Mouse (Mus musculus) hindbrain, embryonic 16.5 days (tissue): ENCODE data around the gene Anpep. TPM values are rescaled to one million over a fixed set of nuclear protein-coding genes. Genes with fewer than 3 reads are reported as not detected.
"Not testable (repeated sequence)": the region's sequence is repeated elsewhere in the genome, so short reads cannot be mapped to it uniquely, and the experiment has no call there.

Source experiments
- ATAC-seq: fragments of 200-750 bp; cut with Nextera tagmentation; 2 replicates; pipeline ENCODE4 v1.8.0; 2017; ENCODE audit warnings: moderate TSS enrichment, moderate library complexity
- H3K27ac ChIP-seq: fragments of 300-500 bp; sonication (generic); 2 replicates; pipeline ENCODE4 v1.5.1; 2014; ENCODE audit warnings: low read depth, mild to moderate bottlenecking, control low read depth, low read length, moderate library complexity
- H3K27me3 ChIP-seq: fragments of 300-500 bp; sonication (generic); replicated peaks from 2 replicates; pipeline ENCODE4 v1.6.1; 2014; ENCODE audit warnings: low read length; ENCODE audit not compliant: control insufficient read depth, insufficient read depth
- H3K36me3 ChIP-seq: fragments of 300-500 bp; sonication (generic); 2 replicates; pipeline ENCODE4 v1.6.1; 2014; ENCODE audit warnings: mild to moderate bottlenecking, low read length, moderate library complexity, mixed read lengths; ENCODE audit not compliant: control insufficient read depth, insufficient read depth
- H3K4me1 ChIP-seq: fragments of 300-500 bp; sonication (generic); 2 replicates; pipeline ENCODE4 v1.6.1; 2014; ENCODE audit warnings: low read depth, low read length; ENCODE audit not compliant: control insufficient read depth, insufficient read depth
- H3K4me2 ChIP-seq: fragments of 300-500 bp; sonication (generic); 2 replicates; pipeline ENCODE4 v1.6.1; 2014; ENCODE audit warnings: mild to moderate bottlenecking, low read length, control low read depth, moderate library complexity
- H3K4me3 ChIP-seq: fragments of 300-500 bp; sonication (generic); 2 replicates; pipeline ENCODE4 v1.5.1; 2014; ENCODE audit warnings: mild to moderate bottlenecking, low read length, control low read depth, moderate library complexity
- H3K9ac ChIP-seq: fragments of 300-500 bp; sonication (generic); 2 replicates; pipeline ENCODE4 v1.6.1; 2014; ENCODE audit warnings: low read depth, mild to moderate bottlenecking, control low read depth, low read length, moderate library complexity
- H3K9me3 ChIP-seq: fragments of 300-500 bp; sonication (generic); 2 replicates; pipeline ENCODE4 v1.6.1; 2014; ENCODE audit warnings: mild to moderate bottlenecking, low read length, moderate library complexity; ENCODE audit not compliant: control insufficient read depth
- WGBS: fragments of 180-500 bp; shearing (Covaris S2); extraction: QIAGEN DNeasy Blood & Tissue Kit; methylation state at CpG from one replicate; pipeline ENCODE4 v1.1.7; 2014; 5-methylcytosine and 5-hydroxymethylcytosine counted together
- polyA plus RNA-seq: library from polyadenylated mRNA; unstranded; fragments of >200 nt; fragmentation: Nextera tagmentation; extraction: Ambion mirVana; gene quantifications from 2 replicates; pipeline ENCODE4 v1.2.1, GENCODE M21; 2015

Gene Anpep
- polyA plus RNA-seq, 1 experiment from 2014 or later: 4.3 TPM

DNA sequence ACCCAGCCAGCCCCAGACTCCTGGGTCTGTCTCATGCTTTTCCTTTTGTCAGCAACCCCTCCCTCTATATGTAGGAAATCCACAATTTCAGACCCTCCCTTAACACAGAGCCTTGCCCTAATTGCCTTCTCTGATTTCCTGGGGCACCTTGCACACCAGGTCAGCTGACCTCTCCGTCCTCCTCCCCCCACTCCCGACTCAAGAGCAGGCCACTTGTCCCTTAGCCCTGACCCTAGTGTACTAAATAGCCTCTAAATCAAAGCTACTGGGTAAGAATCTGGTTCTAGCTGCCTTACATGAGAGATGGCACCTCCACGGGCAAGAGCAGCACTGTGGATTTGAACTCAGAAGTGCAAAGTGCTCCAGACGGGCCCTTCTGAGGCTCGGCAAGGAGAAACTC, 58.8 kb downstream of the Anpep start:
- Histone ChIP-seq H3K4me3 (no peak overlapping the region), H3K27ac (no peak overlapping the region), H3K4me1 (no peaks in the 10 kb centered on the region), H3K36me3 (no peaks in the 10 kb centered on the region), H3K27me3 (no peaks in the 10 kb centered on the region), H3K4me2 (no peak overlapping the region), H3K9me3 (no peaks in the 10 kb centered on the region), H3K9ac (no peak overlapping the region)
- 72% methylated on average over 5 of the region's 5 CpGs for WGBS
- ATAC-seq: no peak

DNA sequence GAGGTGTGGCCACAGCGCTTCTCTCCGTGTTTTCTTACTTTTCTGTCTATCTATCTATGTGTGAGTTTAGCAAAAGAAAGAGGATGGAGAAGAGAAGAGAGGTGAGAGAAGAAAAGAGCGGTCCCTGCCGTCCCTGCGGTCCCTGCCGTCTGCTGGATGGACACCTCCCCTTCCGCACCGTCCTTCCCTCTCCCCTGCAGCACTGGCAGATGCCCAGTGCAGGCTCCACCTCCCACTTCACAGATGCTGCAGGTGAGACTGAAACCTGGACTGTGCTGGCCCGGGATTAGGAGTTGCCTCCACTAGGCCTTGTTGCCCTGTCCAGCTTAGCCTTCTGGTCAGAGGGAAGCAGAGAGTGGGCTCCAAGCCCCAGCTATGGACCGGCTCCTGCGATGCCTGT, 59.5 kb downstream of the Anpep start:
- Histone ChIP-seq H3K36me3 (no peaks in the 10 kb centered on the region), H3K27ac (no peak overlapping the region), H3K4me3 (no peak overlapping the region), H3K9ac (no peak overlapping the region), H3K4me2 (no peak overlapping the region), H3K27me3 (no peaks in the 10 kb centered on the region), H3K4me1 (no peaks in the 10 kb centered on the region), H3K9me3 (no peaks in the 10 kb centered on the region)
- no peak for ATAC-seq
- 76% methylated on average over 11 of the region's 11 CpGs for WGBS

DNA sequence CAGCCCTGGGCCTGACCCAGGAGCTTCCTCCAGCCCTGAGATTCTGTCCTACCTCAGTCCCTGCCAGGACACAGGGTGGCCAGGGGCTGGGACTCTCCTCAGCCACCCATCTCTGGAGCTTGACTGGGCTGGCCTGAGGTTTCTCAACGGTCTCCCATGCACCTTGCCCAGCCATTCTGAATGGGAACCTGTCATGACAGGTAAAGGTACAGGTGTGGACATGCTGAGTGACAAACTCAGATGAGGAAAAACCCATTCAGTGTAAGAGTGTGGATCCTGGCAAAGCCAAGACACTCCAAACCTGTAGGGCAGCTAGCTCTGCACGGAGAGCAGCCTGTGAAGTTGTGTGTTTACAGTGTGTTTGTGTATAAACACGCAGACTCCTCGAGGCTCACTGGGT, 60.5 kb downstream of the Anpep start:
- Histone ChIP-seq H3K36me3 (no peaks in the 10 kb centered on the region), H3K9ac (no peak overlapping the region), H3K4me1 (no peaks in the 10 kb centered on the region), H3K4me2 (no peak overlapping the region), H3K27ac (no peak overlapping the region), H3K4me3 (no peak overlapping the region), H3K9me3 (no peaks in the 10 kb centered on the region), H3K27me3 (no peaks in the 10 kb centered on the region)
- ATAC-seq: no peak
- WGBS: 91% methylated on average over 4 of the region's 4 CpGs

GRCm38 (mm10) chr7:79799506-79799905, 61.4 kb downstream of the Anpep start:
- H3K27ac ChIP-seq: no peak overlapping the region
- WGBS: 75% methylated on average over 6 of the region's 6 CpGs
- no peaks in the 10 kb centered on the region for H3K36me3 ChIP-seq
- no peaks in the 10 kb centered on the region for H3K4me1 ChIP-seq
- no peaks in the 10 kb centered on the region for H3K9me3 ChIP-seq
- no peak overlapping the region for H3K9ac ChIP-seq
- ATAC-seq: 0 out of 2 replicates have a peak, but pooled peaks have one; percentile 29
- H3K27me3 ChIP-seq: no peaks in the 10 kb centered on the region; the same call in 1 of the 2 replicates
- H3K4me3 ChIP-seq: no peak overlapping the region
- no peak overlapping the region for H3K4me2 ChIP-seq

DNA sequence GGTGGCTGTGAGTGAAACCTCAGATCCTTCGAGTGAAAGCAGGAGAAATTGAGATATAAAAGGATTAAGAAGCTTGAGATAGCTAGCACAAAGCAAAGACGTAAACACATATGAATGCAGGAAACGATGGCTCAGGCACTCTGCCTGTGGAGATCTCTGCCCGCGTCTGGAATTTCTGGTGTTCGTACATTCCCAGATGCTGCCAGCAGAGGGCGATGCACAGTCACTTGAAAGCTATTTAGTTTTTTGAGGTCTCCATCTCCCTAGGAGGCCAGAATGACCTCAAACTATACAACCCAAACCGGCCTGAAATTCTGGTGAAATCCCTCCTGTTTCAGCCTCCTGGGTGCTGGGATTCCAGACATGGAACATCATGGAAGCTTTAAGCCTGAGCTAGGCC, 61.8 kb downstream of the Anpep start:
- no peaks in the 10 kb centered on the region for H3K9me3 ChIP-seq
- no peaks in the 10 kb centered on the region for H3K36me3 ChIP-seq
- 4% methylated on average over 8 of the region's 8 CpGs for WGBS
- H3K27me3 ChIP-seq: peaks cover under 1% of the 10 kb centered on the region
- no peak overlapping the region for H3K9ac ChIP-seq
- H3K27ac ChIP-seq: no peak overlapping the region
- no peak overlapping the region for H3K4me2 ChIP-seq
- no peak overlapping the region for H3K4me3 ChIP-seq
- ATAC-seq: no peak
- H3K4me1 ChIP-seq: no peaks in the 10 kb centered on the region

DNA sequence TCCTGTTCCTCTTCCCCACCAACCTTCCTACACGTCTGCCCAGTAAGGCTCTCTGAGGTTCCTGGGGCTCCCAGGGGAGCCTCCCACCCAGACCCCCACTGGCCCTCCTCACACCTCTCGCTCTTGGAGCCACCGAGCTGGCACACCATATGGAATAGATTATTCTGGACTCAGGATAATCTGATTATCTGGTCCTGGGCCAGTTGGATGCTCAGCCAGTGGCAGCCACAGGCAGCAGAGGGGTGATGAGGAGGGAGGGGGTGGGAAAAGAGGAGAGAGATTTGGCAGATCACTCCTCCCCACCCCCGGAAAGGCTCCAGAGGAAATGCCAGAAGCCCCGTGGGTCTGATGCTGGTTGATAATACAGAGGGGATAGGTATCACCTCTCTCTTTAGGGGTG, 62.3 kb downstream of the Anpep start:
- H3K9ac ChIP-seq: no peak overlapping the region
- H3K4me2 ChIP-seq: no peak overlapping the region
- no peaks in the 10 kb centered on the region for H3K36me3 ChIP-seq
- peaks cover 5% of the 10 kb centered on the region for H3K27me3 ChIP-seq
- no peak overlapping the region for H3K4me3 ChIP-seq
- H3K9me3 ChIP-seq: no peaks in the 10 kb centered on the region
- ATAC-seq: no peak
- 38% methylated on average over 5 of the region's 5 CpGs for WGBS
- H3K27ac ChIP-seq: no peak overlapping the region
- H3K4me1 ChIP-seq: no peaks in the 10 kb centered on the region

- H3K36me3 ChIP-seq: no peaks in the 10 kb centered on the region
- H3K27ac ChIP-seq: no peak within 1 kb of the TSS
- WGBS: 71% methylated on average over 6 of the region's 6 CpGs
- peak within 1 kb of the TSS; percentile 88 for H3K4me2 ChIP-seq
- peak within 1 kb of the TSS; percentile 54 for H3K4me3 ChIP-seq
- H3K27me3 ChIP-seq: peaks cover 29% of the 10 kb centered on the region
- H3K9me3 ChIP-seq: no peaks in the 10 kb centered on the region
- no peak for ATAC-seq
- peaks cover 13% of the 10 kb centered on the region for H3K4me1 ChIP-seq
- H3K9ac ChIP-seq: peak within 1 kb of the TSS; percentile 71
Observed at GRCm38 (mm10) chr7:79793688-79794087, 67.2 kb downstream of the Anpep start, which contains the start of gene Mesp1. Gene Mesp1 (minus strand): TSS chr7:79793788.

- peak; percentile 68 for ATAC-seq
- H3K4me1 ChIP-seq: peaks cover 13% of the 10 kb centered on the region
- no peaks in the 10 kb centered on the region for H3K36me3 ChIP-seq
- H3K9ac ChIP-seq: peak overlapping the region; percentile 71
- 1% methylated on average over 60 of the region's 80 CpGs for WGBS
- peaks cover 29% of the 10 kb centered on the region for H3K27me3 ChIP-seq
- H3K27ac ChIP-seq: no peak overlapping the region
- H3K9me3 ChIP-seq: no peaks in the 10 kb centered on the region
- H3K4me2 ChIP-seq: peak overlapping the region; percentile 88
- H3K4me3 ChIP-seq: peak overlapping the region; percentile 54
Observed at GRCm38 (mm10) chr7:79792635-79793421, 68.0 kb downstream of the Anpep start.

DNA sequence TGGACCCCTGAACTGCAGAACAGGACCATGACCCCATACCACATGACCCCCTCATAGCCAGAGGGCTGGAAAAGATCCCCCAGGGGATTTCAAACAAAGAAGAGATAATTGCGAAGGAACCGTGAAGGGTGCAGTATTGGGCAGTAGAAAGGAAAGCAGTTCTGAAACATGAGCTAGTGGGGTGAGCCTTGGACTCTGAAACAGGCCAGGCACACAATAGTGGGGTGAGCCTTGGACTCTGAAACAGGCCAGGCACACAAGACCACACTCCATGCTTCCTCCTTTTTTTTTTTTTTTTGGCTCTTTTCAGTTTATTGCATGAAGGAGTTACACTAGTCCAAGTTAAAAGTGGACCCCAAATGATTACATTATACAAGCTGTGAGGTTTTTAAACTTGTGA, 71.0 kb downstream of the Anpep start:
- WGBS: 24% methylated on average over 2 of the region's 2 CpGs
- H3K36me3 ChIP-seq, H3K27ac ChIP-seq, H3K9me3 ChIP-seq, ATAC-seq, H3K9ac ChIP-seq, H3K4me2 ChIP-seq, H3K4me3 ChIP-seq: not testable (repeated sequence)
- Histone ChIP-seq H3K27me3 (peaks cover 29% of the 10 kb centered on the region), H3K4me1 (peaks cover 13% of the 10 kb centered on the region)
